Mouse (Mus musculus): ENCODE results near the gene Cxcl17. TPM values are rescaled to one million over a fixed set of nuclear protein-coding genes. Genes with fewer than 3 reads are reported as not detected.

The Cxcl17 gene
- polyA plus RNA-seq, 1 experiment, result not detected

- no peak overlapping the region for H3K4me3 ChIP-seq (ENCODE audit: insufficient read depth, low read length)
- TF ChIP-seq CTCF (IDR thresholded peaks at IDR 0.05; ENCODE audit: borderline replicate concordance, insufficient read depth, low read length) (peak; percentile 57; the same call in 1 of the 2 replicates), POLR2A (IDR thresholded peaks at IDR 0.05; ENCODE audit: low read depth, low read length) (no peak)
- no peaks in the 10 kb centered on the region for H3K4me1 ChIP-seq (ENCODE audit: control insufficient read depth, insufficient read depth, low read length)
- H3K27ac ChIP-seq (ENCODE audit: insufficient read depth, low read length), result no peak overlapping the region
Observed at GRCm38 (mm10) chr7:25424429-25424828, 11.7 kb upstream of the Cxcl17 start.

GRCm38 (mm10) chr7:25422286-25422841 is 9.7 kb upstream of the Cxcl17 start:
- no peaks in the 10 kb centered on the region for H3K4me1 ChIP-seq (ENCODE audit: control insufficient read depth, insufficient read depth, low read length)
- H3K4me3 ChIP-seq (ENCODE audit: insufficient read depth, low read length), result no peak overlapping the region
- TF ChIP-seq POLR2A (IDR thresholded peaks at IDR 0.05; ENCODE audit: low read depth, low read length), result no peak
- no peak for TF ChIP-seq CTCF (IDR thresholded peaks at IDR 0.05; ENCODE audit: borderline replicate concordance, insufficient read depth, low read length)
- H3K27ac ChIP-seq (ENCODE audit: insufficient read depth, low read length), result no peak overlapping the region

GRCm38 (mm10) chr7:25419943-25420342 is 7.3 kb upstream of the Cxcl17 start:
- no peak overlapping the region for H3K27ac ChIP-seq (ENCODE audit: insufficient read depth, low read length)
- no peak for TF ChIP-seq POLR2A (IDR thresholded peaks at IDR 0.05; ENCODE audit: low read depth, low read length)
- no peak for TF ChIP-seq CTCF (IDR thresholded peaks at IDR 0.05; ENCODE audit: borderline replicate concordance, insufficient read depth, low read length)

GRCm38 (mm10) chr7:25419536-25419935 is 6.8 kb upstream of the Cxcl17 start:
- TF ChIP-seq CTCF (IDR thresholded peaks at IDR 0.05; ENCODE audit: borderline replicate concordance, insufficient read depth, low read length) (no peak), POLR2A (IDR thresholded peaks at IDR 0.05; ENCODE audit: low read depth, low read length) (no peak)

More at GRCm38 (mm10) chr7:25419943-25420342, 7.3 kb upstream of the Cxcl17 start:
- no peak overlapping the region for H3K4me3 ChIP-seq (ENCODE audit: insufficient read depth, low read length)
- H3K4me1 ChIP-seq (ENCODE audit: control insufficient read depth, insufficient read depth, low read length), result no peaks in the 10 kb centered on the region

GRCm38 (mm10) chr7:25417597-25417996 is 4.9 kb upstream of the Cxcl17 start:
- H3K4me1 ChIP-seq (ENCODE audit: control insufficient read depth, insufficient read depth, low read length), result no peaks in the 10 kb centered on the region
- no peak overlapping the region for H3K4me3 ChIP-seq (ENCODE audit: insufficient read depth, low read length)
- TF ChIP-seq POLR2A (IDR thresholded peaks at IDR 0.05; ENCODE audit: low read depth, low read length) (no peak), CTCF (IDR thresholded peaks at IDR 0.05; ENCODE audit: borderline replicate concordance, insufficient read depth, low read length) (peak; percentile 17; the same call in 1 of the 2 replicates)
- no peak overlapping the region for H3K27ac ChIP-seq (ENCODE audit: insufficient read depth, low read length)

More at GRCm38 (mm10) chr7:25419536-25419935, 6.8 kb upstream of the Cxcl17 start:
- Histone ChIP-seq H3K4me3 (ENCODE audit: insufficient read depth, low read length) (no peak overlapping the region), H3K27ac (ENCODE audit: insufficient read depth, low read length) (no peak overlapping the region), H3K4me1 (ENCODE audit: control insufficient read depth, insufficient read depth, low read length) (no peaks in the 10 kb centered on the region)

- no peak overlapping the region for H3K4me3 ChIP-seq (ENCODE audit: insufficient read depth, low read length)
- TF ChIP-seq CTCF (IDR thresholded peaks at IDR 0.05; ENCODE audit: borderline replicate concordance, insufficient read depth, low read length), result no peak
- no peak for TF ChIP-seq POLR2A (IDR thresholded peaks at IDR 0.05; ENCODE audit: low read depth, low read length)
- H3K27ac ChIP-seq (ENCODE audit: insufficient read depth, low read length), result no peak overlapping the region
- H3K4me1 ChIP-seq (ENCODE audit: control insufficient read depth, insufficient read depth, low read length), result peaks cover 6% of the 10 kb centered on the region
Observed at GRCm38 (mm10) chr7:25411861-25412260, 825 bp downstream of the Cxcl17 start.

- Histone ChIP-seq H3K27ac (ENCODE audit: insufficient read depth, low read length) (no peak overlapping the region), H3K4me1 (ENCODE audit: control insufficient read depth, insufficient read depth, low read length) (peaks cover 6% of the 10 kb centered on the region), H3K4me3 (ENCODE audit: insufficient read depth, low read length) (no peak overlapping the region)
- TF ChIP-seq CTCF (IDR thresholded peaks at IDR 0.05; ENCODE audit: borderline replicate concordance, insufficient read depth, low read length) (no peak), POLR2A (IDR thresholded peaks at IDR 0.05; ENCODE audit: low read depth, low read length) (no peak)
Observed at GRCm38 (mm10) chr7:25410969-25411615, 1.6 kb downstream of the Cxcl17 start.

- peaks cover 6% of the 10 kb centered on the region for H3K4me1 ChIP-seq (ENCODE audit: control insufficient read depth, insufficient read depth, low read length)
- no peak overlapping the region for H3K4me3 ChIP-seq (ENCODE audit: insufficient read depth, low read length)
- H3K27ac ChIP-seq (ENCODE audit: insufficient read depth, low read length), result no peak overlapping the region
- TF ChIP-seq CTCF (IDR thresholded peaks at IDR 0.05; ENCODE audit: borderline replicate concordance, insufficient read depth, low read length), result no peak
- no peak for TF ChIP-seq POLR2A (IDR thresholded peaks at IDR 0.05; ENCODE audit: low read depth, low read length)
Observed at GRCm38 (mm10) chr7:25409114-25409760, 3.4 kb downstream of the Cxcl17 start.

GRCm38 (mm10) chr7:25406468-25406867 is 6.2 kb downstream of the Cxcl17 start:
- no peak overlapping the region for H3K27ac ChIP-seq (ENCODE audit: insufficient read depth, low read length)
- no peak overlapping the region for H3K4me3 ChIP-seq (ENCODE audit: insufficient read depth, low read length)
- TF ChIP-seq CTCF (IDR thresholded peaks at IDR 0.05; ENCODE audit: borderline replicate concordance, insufficient read depth, low read length) (no peak), POLR2A (IDR thresholded peaks at IDR 0.05; ENCODE audit: low read depth, low read length) (no peak)
- peaks cover 3% of the 10 kb centered on the region for H3K4me1 ChIP-seq (ENCODE audit: control insufficient read depth, insufficient read depth, low read length)

- TF ChIP-seq CTCF (IDR thresholded peaks at IDR 0.05; ENCODE audit: borderline replicate concordance, insufficient read depth, low read length) (peak; percentile 12; the same call in 1 of the 2 replicates), POLR2A (IDR thresholded peaks at IDR 0.05; ENCODE audit: low read depth, low read length) (no peak)
- Histone ChIP-seq H3K4me1 (ENCODE audit: control insufficient read depth, insufficient read depth, low read length) (no peaks in the 10 kb centered on the region), H3K4me3 (ENCODE audit: insufficient read depth, low read length) (no peak overlapping the region), H3K27ac (ENCODE audit: insufficient read depth, low read length) (no peak overlapping the region)
Observed at GRCm38 (mm10) chr7:25402671-25403101, 10.0 kb downstream of the Cxcl17 start.

Measured in embryonic fibroblast, embryonic 13.5 days (primary cell).